9 mouse cellular contexts compared by ENCODE assay signal in genomic region chr11:115614346-115615107, GRCm38 (mm10). TPM values are rescaled to one million over a fixed set of nuclear protein-coding genes. Genes with fewer than 3 reads are reported as not detected.
A peak's percentile ranks its signal among the peaks of the same experiment; 100 is the strongest.
DNase-seq lines count a peak whose midpoint lies in the region; ATAC-seq and TF ChIP-seq lines count a peak whose summit lies in the region.
"Had no signal": no experiment of that assay in that cellular context is flagged by ENCODE, and none has a peak within 500 bp of the region (broad histone marks: within the 10 kb centered on the region; RNA-seq: fewer than 3 reads in every experiment).

No protein-coding gene starts in this region.

- no peak overlapping the region for H3K4me2 ChIP-seq in intestine, embryonic 15.5 days (replicated peaks)
- H3K4me2 ChIP-seq in intestine, postnatal 0 days (replicated peaks; ENCODE audit: low read depth): no peak overlapping the region
- H3K4me2 ChIP-seq in kidney, embryonic 16.5 days (replicated peaks; ENCODE audit: low read depth, low read length): no peak overlapping the region

- no peak overlapping the region for H3K4me3 ChIP-seq in intestine, embryonic 15.5 days (replicated peaks)
- no peak overlapping the region for H3K4me3 ChIP-seq in intestine, postnatal 0 days (ENCODE audit: low read depth, low read length)
- no peak overlapping the region for H3K4me3 ChIP-seq in kidney, embryonic 16.5 days (ENCODE audit: low read length)

- H3K27me3 ChIP-seq in intestine, embryonic 15.5 days (replicated peaks): no peaks in the 10 kb centered on the region
- no peaks in the 10 kb centered on the region for H3K27me3 ChIP-seq in intestine, postnatal 0 days (replicated peaks; ENCODE audit: control insufficient read depth, insufficient read depth, low read length)
- no peaks in the 10 kb centered on the region for H3K27me3 ChIP-seq in kidney, embryonic 16.5 days (ENCODE audit: insufficient read depth, low read length)

- peak overlapping the region; percentile 36; the same call in 1 of the 2 replicates for H3K27ac ChIP-seq in intestine, embryonic 15.5 days
- no peak overlapping the region for H3K27ac ChIP-seq in intestine, postnatal 0 days (ENCODE audit: low read depth, low read length)
- peak overlapping the region; percentile 45 for H3K27ac ChIP-seq in kidney, embryonic 16.5 days (ENCODE audit: low read length)

- 0 out of 2 replicates have a peak, but pooled peaks cover 3% of the 10 kb centered on the region for H3K36me3 ChIP-seq in intestine, embryonic 15.5 days
- H3K36me3 ChIP-seq in intestine, postnatal 0 days (ENCODE audit: control insufficient read depth, insufficient read depth): peaks cover 18% of the 10 kb centered on the region; the same call in 1 of the 2 replicates
- peaks cover 9% of the 10 kb centered on the region; the same call in 1 of the 2 replicates for H3K36me3 ChIP-seq in kidney, embryonic 16.5 days (ENCODE audit: insufficient read depth, low read length)

- peak; percentile 55 for DNase-seq in cerebellum, adult 9-10 months
- DNase-seq in cerebellum, postnatal 36 days: no peak
- peak; percentile 32 for DNase-seq in A20 (ENCODE audit: low read depth, low spot score)
- no peak for DNase-seq in spleen, postnatal 4 days (ENCODE audit: low spot score in 2 of 2)

- H3K9me3 ChIP-seq in intestine, embryonic 15.5 days: no peaks in the 10 kb centered on the region
- H3K9me3 ChIP-seq in intestine, postnatal 0 days (ENCODE audit: control insufficient read depth): no peaks in the 10 kb centered on the region
- H3K9me3 ChIP-seq in kidney, embryonic 16.5 days (ENCODE audit: low read length): no peaks in the 10 kb centered on the region
- H3K9me3 ChIP-seq: forebrain, embryonic 10.5 days had no signal

- no peak for ATAC-seq in intestine, embryonic 15.5 days
- no peak for ATAC-seq in intestine, postnatal 0 days
- ATAC-seq in kidney, embryonic 16.5 days (ENCODE audit: low FRiP score, low TSS enrichment): peak; percentile 50; the same call in 1 of the 2 replicates
- ATAC-seq in CD4-positive, CD25-positive, alpha-beta regulatory T cell, adult 4 months: no peak

- 84% methylated on average over 10 of the region's 10 CpGs for WGBS in intestine, embryonic 15.5 days
- WGBS in intestine, postnatal 0 days: 81% methylated on average over 10 of the region's 10 CpGs
- 55% methylated on average over 10 of the region's 10 CpGs for WGBS in kidney, embryonic 16.5 days

- H3K4me1 ChIP-seq in intestine, embryonic 15.5 days (replicated peaks): peaks cover 13% of the 10 kb centered on the region
- H3K4me1 ChIP-seq in intestine, postnatal 0 days (replicated peaks; ENCODE audit: control insufficient read depth, insufficient read depth, low read length): no peaks in the 10 kb centered on the region
- peaks cover 41% of the 10 kb centered on the region for H3K4me1 ChIP-seq in kidney, embryonic 16.5 days (ENCODE audit: insufficient read depth, low read length)

- no peak overlapping the region for H3K9ac ChIP-seq in intestine, embryonic 15.5 days
- H3K9ac ChIP-seq in intestine, postnatal 0 days (ENCODE audit: low read depth, low read length): no peak overlapping the region
- H3K9ac ChIP-seq in kidney, embryonic 16.5 days (replicated peaks; ENCODE audit: low read length): no peak overlapping the region

- TF ChIP-seq CTCF in intestine, postnatal 0 days (IDR thresholded peaks at IDR 0.05; ENCODE audit: low read depth): no peak

RNA-seq across cellular contexts. Expression of gene Mif4gd, which starts 1.8 kb away (rescaled TPM):
- polyA plus RNA-seq in intestine, embryonic 15.5 days (2015; fragmentation: Nextera tagmentation; extraction: Ambion mirVana): 30.0 and 34.6 TPM in 2 replicates
- polyA plus RNA-seq in intestine, postnatal 0 days (2015; fragmentation: Nextera tagmentation; extraction: Ambion mirVana): 43.0 and 48.9 TPM in 2 replicates
- polyA plus RNA-seq in kidney, embryonic 16.5 days (2015; fragmentation: Nextera tagmentation; extraction: Ambion mirVana): 42.8 and 47.1 TPM in 2 replicates
- polyA plus RNA-seq in CD4-positive, CD25-positive, alpha-beta regulatory T cell, adult 4 months (2017; shearing (Covaris generic)): 100 to 1,000 TPM; 208 to 251 TPM

RNA-seq across cellular contexts. Expression of gene Gga3, which starts 10.7 kb away (rescaled TPM):
- polyA plus RNA-seq in intestine, embryonic 15.5 days (2015; fragmentation: Nextera tagmentation; extraction: Ambion mirVana): 18.3 and 18.6 TPM in 2 replicates
- 5.7 and 5.8 TPM in 2 replicates for polyA plus RNA-seq in intestine, postnatal 0 days (2015; fragmentation: Nextera tagmentation; extraction: Ambion mirVana)
- 24.5 and 26.8 TPM in 2 replicates for polyA plus RNA-seq in kidney, embryonic 16.5 days (2015; fragmentation: Nextera tagmentation; extraction: Ambion mirVana)
- 10 to 100 TPM; 35.0 to 43.9 TPM for polyA plus RNA-seq in CD4-positive, CD25-positive, alpha-beta regulatory T cell, adult 4 months (2017; shearing (Covaris generic))

RNA-seq across cellular contexts. Expression of gene Mrps7, which starts 10.8 kb away (rescaled TPM):
- polyA plus RNA-seq in intestine, embryonic 15.5 days (2015; fragmentation: Nextera tagmentation; extraction: Ambion mirVana): 89.5 and 98.3 TPM in 2 replicates
- 51.6 and 52.2 TPM in 2 replicates for polyA plus RNA-seq in intestine, postnatal 0 days (2015; fragmentation: Nextera tagmentation; extraction: Ambion mirVana)
- 101 and 103 TPM in 2 replicates for polyA plus RNA-seq in kidney, embryonic 16.5 days (2015; fragmentation: Nextera tagmentation; extraction: Ambion mirVana)
- 10 to 100 TPM; 26.9 to 31.1 TPM for polyA plus RNA-seq in CD4-positive, CD25-positive, alpha-beta regulatory T cell, adult 4 months (2017; shearing (Covaris generic))

RNA-seq across cellular contexts. Expression of gene Slc25a19, which starts 13.6 kb away (rescaled TPM):
- polyA plus RNA-seq in intestine, embryonic 15.5 days (2015; fragmentation: Nextera tagmentation; extraction: Ambion mirVana): 24.7 and 25.4 TPM in 2 replicates
- polyA plus RNA-seq in intestine, postnatal 0 days (2015; fragmentation: Nextera tagmentation; extraction: Ambion mirVana): 19.1 and 19.5 TPM in 2 replicates
- polyA plus RNA-seq in kidney, embryonic 16.5 days (2015; fragmentation: Nextera tagmentation; extraction: Ambion mirVana): 51.0 and 56.1 TPM in 2 replicates
- polyA plus RNA-seq in CD4-positive, CD25-positive, alpha-beta regulatory T cell, adult 4 months (2017; shearing (Covaris generic)): 10 to 100 TPM; 93.6 to 98.8 TPM

RNA-seq across cellular contexts. Expression of gene Nup85, which starts 50.3 kb away (rescaled TPM):
- polyA plus RNA-seq in intestine, embryonic 15.5 days (2015; fragmentation: Nextera tagmentation; extraction: Ambion mirVana): 150 and 155 TPM in 2 replicates
- polyA plus RNA-seq in intestine, postnatal 0 days (2015; fragmentation: Nextera tagmentation; extraction: Ambion mirVana): 30.4 and 31.5 TPM in 2 replicates
- 180 and 184 TPM in 2 replicates for polyA plus RNA-seq in kidney, embryonic 16.5 days (2015; fragmentation: Nextera tagmentation; extraction: Ambion mirVana)
- polyA plus RNA-seq in CD4-positive, CD25-positive, alpha-beta regulatory T cell, adult 4 months (2017; shearing (Covaris generic)): 10 to 100 TPM; 64.4 to 82.5 TPM

Comparison
In these comparisons a context has a peak if more than half of its experiments do, and no peak if none do; other contexts are left out.
1. DNase-seq: peak in cerebellum, adult 9-10 months (single experiment) and A20 (single experiment); none in cerebellum, postnatal 36 days (0 of 2) and spleen, postnatal 4 days (0 of 2).